Mouse (Mus musculus) hindlimb bud, embryonic 11.5 days (tissue): ENCODE measurements around the gene Fam217a.
"Not testable (repeated sequence)": the region's sequence is repeated elsewhere in the genome, so short reads cannot be mapped to it uniquely, and the experiment has no call there.

ENCODE experiments used
- DNase-seq: peaks from one replicate; pipeline ENCODE4 v3.0.0-alpha.2; 2012; ENCODE audit warnings: low read depth, low spot score; ENCODE audit errors: extremely low spot score

The Fam217a gene

GRCm38 (mm10) chr13:34874736-34875135 lies 49.4 kb downstream of the Fam217a start:
- not testable (repeated sequence) for DNase-seq

GRCm38 (mm10) chr13:34873801-34874681 lies 50.1 kb downstream of the Fam217a start:
- DNase-seq: peak; percentile 74

GRCm38 (mm10) chr13:34864420-34865169 lies 59.5 kb downstream of the Fam217a start:
- peak; percentile 79 for DNase-seq

DNA sequence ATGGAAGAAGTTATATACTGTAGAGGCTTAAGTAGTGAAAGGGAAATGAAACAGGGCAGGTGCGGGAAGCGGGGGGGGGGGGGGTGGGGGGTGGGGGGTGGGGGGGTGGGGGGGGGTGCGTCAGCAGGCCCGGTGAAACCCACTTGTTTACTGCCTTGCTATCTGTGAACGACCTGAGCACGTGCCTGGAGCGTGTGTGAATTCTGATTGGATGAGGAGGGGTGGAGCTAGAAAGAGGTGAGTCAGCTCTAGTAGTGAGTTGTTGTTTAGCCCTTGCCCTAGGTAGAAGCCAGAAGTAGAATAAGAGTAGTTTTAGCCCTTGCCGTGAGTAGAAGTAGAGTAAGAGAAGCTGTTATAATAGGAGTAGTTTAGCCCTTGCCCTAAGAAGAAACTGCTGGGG lies 62.9 kb downstream of the Fam217a start:
- not testable (repeated sequence) for DNase-seq
